Mouse (Mus musculus) thymus, postnatal 10 days (tissue): ENCODE results near the gene Lect2.

ENCODE experiments used
- DNase-seq, 2 experiments: peaks; one replicate each; pipeline ENCODE4 v3.0.0; 2021; ENCODE audit warnings: low spot score in 2 of 2

The Lect2 gene

DNA sequence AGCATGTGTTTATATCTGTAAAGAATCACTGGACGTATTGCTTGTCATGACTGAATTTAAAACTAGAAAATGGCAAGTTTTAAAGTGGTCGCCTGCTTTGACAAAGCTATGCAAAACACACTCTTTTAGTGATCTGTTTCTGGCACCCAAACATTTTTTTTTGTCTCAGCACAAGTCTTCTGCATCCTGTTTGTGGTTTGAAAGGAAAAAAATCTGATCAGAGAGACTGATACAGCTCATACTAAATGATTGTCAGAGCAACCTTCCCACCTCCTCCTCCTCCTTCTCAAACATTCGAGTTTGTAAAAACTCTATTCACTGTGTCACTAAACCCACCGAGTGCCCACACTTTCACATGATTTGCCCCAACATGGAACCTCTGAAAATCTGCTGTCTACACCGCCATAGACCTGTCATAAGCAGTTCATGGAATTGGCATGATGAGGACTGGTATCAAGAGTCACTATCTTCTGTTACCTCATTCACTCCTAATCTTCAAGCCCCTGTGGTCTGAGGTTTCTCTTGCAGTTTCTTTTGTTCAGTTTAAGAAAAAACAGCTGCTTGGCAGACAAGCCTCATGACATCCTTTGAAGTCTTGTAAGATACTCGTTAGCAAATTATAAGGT is 41.3 kb downstream of the Lect2 start:
- peak; percentile 25 to 52 for DNase-seq

DNA sequence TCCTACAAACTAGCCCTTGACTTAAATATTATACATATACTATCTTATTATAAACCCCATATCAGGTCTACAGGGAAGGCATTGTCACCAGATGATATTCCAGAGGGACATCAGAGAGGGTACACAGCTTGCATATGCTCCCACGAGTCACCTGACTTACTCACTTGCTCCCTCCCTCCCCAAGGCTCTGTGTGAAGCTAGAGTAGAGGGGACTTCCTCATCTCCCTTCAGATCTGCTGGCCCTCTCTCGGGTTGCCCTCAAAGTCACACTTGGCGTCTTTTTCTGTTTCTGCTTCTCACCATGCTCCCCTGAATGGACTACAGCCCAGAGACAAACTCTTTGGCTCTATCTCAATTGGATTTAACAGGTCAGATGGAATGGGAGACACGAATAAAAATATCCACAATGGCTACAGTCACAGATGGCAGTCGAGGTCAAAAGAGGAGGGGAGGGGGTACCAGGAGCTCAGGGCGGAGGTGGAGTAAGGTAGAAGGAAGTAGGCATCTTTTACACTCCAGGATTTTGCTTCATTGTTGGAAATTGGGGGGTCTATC is 46.4 kb downstream of the Lect2 start:
- DNase-seq: no peak

DNA sequence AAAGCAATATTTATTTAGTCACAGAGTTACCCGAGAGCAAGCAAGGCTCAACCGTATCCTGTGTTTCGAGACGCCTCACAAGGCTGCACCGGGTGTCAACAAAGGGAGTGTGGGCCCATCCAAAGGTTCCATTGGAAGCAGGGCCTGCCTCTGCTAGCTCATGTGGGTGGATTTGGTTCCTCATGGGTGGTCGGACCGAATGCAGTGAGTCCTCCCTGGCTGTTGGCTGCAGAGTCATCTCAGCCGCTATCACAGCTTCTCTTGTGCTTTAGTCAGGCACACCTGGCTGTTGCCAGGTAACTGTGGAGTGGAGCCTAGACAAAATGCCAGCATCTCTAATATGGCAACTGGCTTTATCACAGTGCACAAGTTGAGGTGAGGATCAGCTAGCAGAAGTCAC is 47.7 kb downstream of the Lect2 start:
- no peak for DNase-seq

DNA sequence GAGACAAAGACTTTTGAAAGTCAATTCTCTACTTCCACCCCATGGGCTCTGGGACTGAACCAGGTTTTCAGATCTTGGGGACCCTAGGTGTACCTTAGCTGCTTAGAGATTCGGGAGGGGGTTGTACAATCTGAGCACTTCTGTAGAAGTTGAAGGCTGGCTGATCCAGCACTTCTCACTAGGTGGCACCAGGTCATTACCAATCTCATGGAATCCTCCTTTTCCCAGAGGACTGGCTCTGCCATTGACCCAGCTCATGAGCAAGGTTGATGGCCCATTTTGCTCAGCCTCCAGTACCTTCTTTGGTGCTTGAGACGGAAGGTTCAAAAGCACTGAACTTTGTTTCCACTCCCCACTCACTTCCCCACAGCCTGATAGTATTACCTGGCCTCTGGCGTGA is 48.2 kb downstream of the Lect2 start:
- DNase-seq: no peak

DNA sequence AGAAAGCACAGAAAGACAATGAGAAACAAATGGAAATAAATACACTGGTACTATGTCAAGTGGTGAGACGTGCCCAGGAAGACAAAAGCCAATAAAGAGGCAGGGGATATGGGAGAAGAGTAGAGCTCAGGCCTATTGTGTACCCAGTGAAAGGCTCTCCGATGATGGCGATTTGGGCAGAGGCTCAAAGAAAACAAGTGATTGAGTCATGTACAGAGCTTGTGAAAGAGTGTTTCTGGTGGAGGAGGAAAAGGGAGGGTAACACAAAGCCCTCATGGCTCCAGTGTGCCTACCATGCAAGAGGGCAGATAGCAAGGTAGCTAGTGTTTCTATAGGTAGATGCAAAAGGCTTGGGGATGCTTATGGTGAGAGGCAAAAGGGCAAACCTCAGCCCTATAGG is 53.9 kb downstream of the Lect2 start:
- no peak for DNase-seq
